Mouse (Mus musculus) neural tube, embryonic 11.5 days (tissue): ENCODE results near the gene Pdlim1. TPM values are rescaled to one million over a fixed set of nuclear protein-coding genes. Genes with fewer than 3 reads are reported as not detected.

Source experiments
- ATAC-seq: fragments of 200-750 bp; cut with Nextera tagmentation; 2 replicates; pipeline ENCODE4 v1.8.0; 2017; ENCODE audit warnings: moderate number of reproducible peaks, mild to moderate bottlenecking, moderate TSS enrichment, moderate library complexity; ENCODE audit not compliant: insufficient read depth, low FRiP score, low TSS enrichment
- DNase-seq: peaks from one replicate; pipeline ENCODE4 v3.0.0-alpha.2; 2015; ENCODE audit warnings: low spot score
- H3K27ac ChIP-seq: fragments of 300-500 bp; sonication (generic); 2 replicates; pipeline ENCODE4 v1.5.1; 2014; ENCODE audit warnings: low read depth, mild to moderate bottlenecking, low read length
- H3K27me3 ChIP-seq: fragments of 300-500 bp; sonication (generic); 2 replicates; pipeline ENCODE4 v1.6.1; 2014; ENCODE audit warnings: mild to moderate bottlenecking, low read length, mixed read lengths; ENCODE audit not compliant: control insufficient read depth, insufficient read depth
- H3K36me3 ChIP-seq: fragments of 300-500 bp; sonication (generic); 2 replicates; pipeline ENCODE4 v1.6.1; 2014; ENCODE audit warnings: mild to moderate bottlenecking, low read length, moderate library complexity, mixed read lengths; ENCODE audit not compliant: control insufficient read depth, insufficient read depth
- H3K4me1 ChIP-seq: fragments of 300-500 bp; sonication (generic); 2 replicates; pipeline ENCODE4 v1.6.1; 2014; ENCODE audit warnings: low read length, mixed read lengths; ENCODE audit not compliant: control insufficient read depth, insufficient read depth
- H3K4me2 ChIP-seq: fragments of 300-500 bp; sonication (generic); 2 replicates; pipeline ENCODE4 v1.6.1; 2014; ENCODE audit warnings: low read depth, mild to moderate bottlenecking, moderate library complexity
- H3K4me3 ChIP-seq: fragments of 300-500 bp; sonication (generic); 2 replicates; pipeline ENCODE4 v1.5.1; 2014; ENCODE audit warnings: low read depth, low read length
- H3K9ac ChIP-seq: fragments of 300-500 bp; sonication (generic); 2 replicates; pipeline ENCODE4 v1.6.1; 2014; ENCODE audit warnings: mild to moderate bottlenecking, low read length
- H3K9me3 ChIP-seq: fragments of 300-500 bp; sonication (generic); 2 replicates; pipeline ENCODE4 v1.6.1; 2016; ENCODE audit warnings: low read length; ENCODE audit not compliant: control insufficient read depth
- WGBS: fragments of 180-500 bp; shearing (Covaris S2); extraction: QIAGEN DNeasy Blood & Tissue Kit; methylation state at CpG from one replicate; pipeline ENCODE4 v1.1.7; 2014; 5-methylcytosine and 5-hydroxymethylcytosine counted together
- polyA plus RNA-seq: library from polyadenylated mRNA; unstranded; fragments of >200 nt; fragmentation: Nextera tagmentation; extraction: Ambion mirVana; gene quantifications from 2 replicates; pipeline ENCODE4 v1.2.1, GENCODE M21; 2014

Gene Pdlim1
- polyA plus RNA-seq, 1 experiment from 2014 or later: 143 TPM

DNA sequence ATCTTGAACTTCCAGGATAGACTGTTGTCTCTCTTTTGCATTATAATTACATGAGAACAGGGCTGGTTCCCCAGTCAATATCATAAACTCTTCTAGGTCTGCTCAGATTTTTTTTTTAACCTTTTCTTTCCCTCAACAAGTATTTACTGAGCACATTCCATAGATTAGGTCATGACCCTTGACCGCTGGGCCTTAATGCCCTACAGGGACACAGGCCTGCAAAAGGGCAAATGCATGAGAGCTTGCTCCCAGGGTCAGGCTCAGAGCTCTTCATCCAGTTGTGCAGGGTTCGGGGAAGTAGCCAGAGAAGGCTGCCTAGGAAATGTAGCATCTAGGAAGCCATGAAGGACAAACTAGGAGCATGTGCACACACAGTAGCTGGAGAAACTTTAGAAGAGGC is 35.0 kb upstream of the Pdlim1 start:
- no peak overlapping the region for H3K9ac ChIP-seq
- no peak for DNase-seq
- no peak overlapping the region for H3K4me2 ChIP-seq
- 66% methylated on average over 2 of the region's 2 CpGs for WGBS
- no peak overlapping the region for H3K4me3 ChIP-seq
- no peaks in the 10 kb centered on the region for H3K27me3 ChIP-seq
- no peaks in the 10 kb centered on the region for H3K9me3 ChIP-seq
- ATAC-seq: no peak
- no peak overlapping the region for H3K27ac ChIP-seq
- no peaks in the 10 kb centered on the region for H3K36me3 ChIP-seq
- H3K4me1 ChIP-seq: no peaks in the 10 kb centered on the region

DNA sequence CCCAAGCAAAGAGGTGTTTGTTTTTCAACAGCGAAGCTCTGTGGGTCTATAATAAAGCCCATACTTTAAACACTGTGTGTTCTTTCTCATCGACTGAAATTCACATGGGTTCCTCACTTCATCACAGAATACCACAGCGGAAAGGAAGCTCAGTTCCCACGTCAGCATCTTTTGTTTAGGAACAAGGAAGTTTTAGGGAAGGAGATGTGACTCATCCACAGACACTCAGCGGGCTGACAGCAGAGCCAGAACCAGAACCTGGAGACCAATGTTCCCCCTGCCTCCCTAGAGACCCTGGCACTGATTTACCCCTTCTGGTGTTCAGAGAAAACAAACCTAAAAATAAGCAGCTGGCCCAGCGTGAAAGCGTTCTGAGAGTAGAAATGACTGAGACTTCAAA is 33.8 kb upstream of the Pdlim1 start:
- no peaks in the 10 kb centered on the region for H3K27me3 ChIP-seq
- H3K4me3 ChIP-seq: no peak overlapping the region
- DNase-seq (no peak), ATAC-seq (no peak)
- no peak overlapping the region for H3K27ac ChIP-seq
- H3K9me3 ChIP-seq: no peaks in the 10 kb centered on the region
- WGBS: 82% methylated on average over 7 of the region's 7 CpGs
- no peak overlapping the region for H3K4me2 ChIP-seq
- H3K9ac ChIP-seq: no peak overlapping the region
- H3K4me1 ChIP-seq: no peaks in the 10 kb centered on the region
- H3K36me3 ChIP-seq: no peaks in the 10 kb centered on the region

DNA sequence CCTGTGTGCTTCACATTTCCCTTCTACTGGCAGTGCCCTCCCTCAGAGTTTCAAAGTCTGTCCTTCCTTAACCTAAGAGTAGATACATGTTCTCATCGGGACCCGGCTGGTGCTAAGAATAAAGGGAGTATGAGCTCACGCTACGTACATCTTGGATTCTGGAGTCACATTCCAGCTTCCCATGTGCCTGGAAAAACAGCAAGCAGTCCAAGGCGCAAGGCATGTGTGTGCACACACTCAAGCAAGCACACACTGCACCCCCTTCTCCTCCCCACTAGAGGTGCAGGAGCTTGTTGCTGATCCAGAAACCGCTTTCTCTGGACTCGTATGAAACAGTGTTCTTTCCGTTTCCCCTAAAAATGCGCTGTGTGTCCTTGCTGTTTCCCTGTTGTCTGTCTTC is 31.3 kb upstream of the Pdlim1 start:
- Histone ChIP-seq H3K4me2 (no peak overlapping the region), H3K9ac (no peak overlapping the region), H3K36me3 (no peaks in the 10 kb centered on the region), H3K27ac (no peak overlapping the region), H3K4me3 (no peak overlapping the region), H3K4me1 (no peaks in the 10 kb centered on the region), H3K27me3 (no peaks in the 10 kb centered on the region), H3K9me3 (no peaks in the 10 kb centered on the region)
- DNase-seq (no peak), ATAC-seq (no peak)
- 88% methylated on average over 9 of the region's 9 CpGs for WGBS

DNA sequence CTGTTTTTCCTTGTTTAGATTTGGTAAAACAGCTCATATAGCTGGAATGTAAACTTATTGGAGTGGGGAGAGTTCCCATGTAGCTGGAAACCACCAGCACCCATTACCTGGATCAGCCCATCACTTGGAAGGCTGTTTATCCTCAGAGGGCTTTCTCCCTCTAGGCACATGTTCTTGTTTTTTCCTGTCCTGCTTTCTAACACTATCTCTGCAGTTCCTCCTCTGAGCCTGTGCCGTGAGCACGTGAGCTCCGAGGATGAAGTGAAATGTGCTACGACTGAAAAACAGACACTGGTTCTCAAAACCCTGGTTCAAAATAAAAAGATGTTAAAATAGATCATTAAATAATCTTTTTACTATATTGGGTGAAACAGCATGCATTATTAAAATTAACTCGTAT is 30.8 kb upstream of the Pdlim1 start:
- H3K27ac ChIP-seq: no peak overlapping the region
- H3K4me1 ChIP-seq: no peaks in the 10 kb centered on the region
- no peaks in the 10 kb centered on the region for H3K27me3 ChIP-seq
- H3K9me3 ChIP-seq: no peaks in the 10 kb centered on the region
- DNase-seq (no peak), ATAC-seq (no peak)
- no peak overlapping the region for H3K4me2 ChIP-seq
- WGBS: 95% methylated on average over 5 of the region's 5 CpGs
- no peaks in the 10 kb centered on the region for H3K36me3 ChIP-seq
- H3K9ac ChIP-seq: no peak overlapping the region
- no peak overlapping the region for H3K4me3 ChIP-seq

DNA sequence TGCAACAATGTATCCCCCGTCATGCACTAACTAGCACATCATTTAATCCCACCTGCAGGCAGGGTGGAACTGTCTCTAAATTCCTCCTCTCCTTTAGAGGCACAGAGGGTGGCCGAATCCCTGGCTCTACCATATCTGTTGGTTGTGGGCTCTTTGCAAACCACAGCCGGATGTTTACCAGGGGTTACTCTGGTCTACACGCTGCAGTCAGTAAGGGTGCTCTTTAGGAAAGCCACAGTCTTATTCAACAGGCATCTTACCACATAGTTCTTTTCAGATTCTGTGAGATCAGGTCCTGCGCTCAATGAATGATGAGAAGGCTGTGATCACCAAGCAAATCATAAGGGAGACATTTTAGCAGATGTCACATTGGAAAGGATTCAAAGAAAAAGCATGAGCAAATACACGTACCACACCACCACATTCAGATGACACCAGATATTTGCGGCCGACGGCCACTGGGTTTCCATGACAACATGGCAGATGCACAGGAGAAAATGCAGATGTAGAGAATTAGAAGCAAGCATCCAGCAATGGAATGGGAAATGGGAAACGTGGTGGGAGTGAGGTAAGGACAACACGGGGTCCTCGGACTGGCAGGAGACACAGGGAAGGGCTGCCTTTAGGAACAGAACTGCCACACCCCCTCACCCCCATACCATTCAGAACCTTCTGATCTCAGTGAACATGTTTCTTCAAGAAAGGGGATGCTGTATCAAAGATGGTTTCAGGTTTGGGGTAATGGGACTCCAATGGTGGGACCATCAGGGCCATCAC is 28.5 kb upstream of the Pdlim1 start:
- DNase-seq (no peak), ATAC-seq (no peak)
- Histone ChIP-seq H3K4me1 (no peaks in the 10 kb centered on the region), H3K4me3 (no peak overlapping the region), H3K36me3 (no peaks in the 10 kb centered on the region), H3K9ac (no peak overlapping the region), H3K9me3 (no peaks in the 10 kb centered on the region), H3K4me2 (no peak overlapping the region), H3K27ac (no peak overlapping the region), H3K27me3 (no peaks in the 10 kb centered on the region)
- 82% methylated on average over 12 of the region's 12 CpGs for WGBS

DNA sequence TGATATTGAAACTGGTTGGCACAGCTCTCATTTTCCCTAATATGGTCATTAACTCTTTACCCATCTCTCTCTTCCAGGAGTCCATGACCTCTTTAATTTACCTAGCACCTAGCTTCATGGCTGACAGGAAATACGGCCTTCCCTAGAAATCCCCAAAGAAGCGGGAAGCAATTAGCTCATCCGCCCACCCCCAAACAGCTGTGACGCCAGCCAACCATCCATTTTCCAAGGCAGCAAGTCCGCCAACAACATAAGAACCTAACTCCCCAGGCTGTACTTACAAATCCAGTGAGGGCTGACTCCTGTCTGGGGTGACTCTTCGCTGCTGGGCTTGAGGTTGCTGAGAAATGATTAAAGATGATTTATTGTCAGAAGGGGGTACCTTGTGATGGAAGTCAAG is 27.5 kb upstream of the Pdlim1 start:
- Histone ChIP-seq H3K4me2 (no peak overlapping the region), H3K9me3 (no peaks in the 10 kb centered on the region), H3K36me3 (no peaks in the 10 kb centered on the region), H3K27me3 (no peaks in the 10 kb centered on the region), H3K4me3 (no peak overlapping the region), H3K4me1 (no peaks in the 10 kb centered on the region), H3K27ac (no peak overlapping the region), H3K9ac (no peak overlapping the region)
- WGBS: 65% methylated on average over 6 of the region's 6 CpGs
- ATAC-seq: no peak
- no peak for DNase-seq

DNA sequence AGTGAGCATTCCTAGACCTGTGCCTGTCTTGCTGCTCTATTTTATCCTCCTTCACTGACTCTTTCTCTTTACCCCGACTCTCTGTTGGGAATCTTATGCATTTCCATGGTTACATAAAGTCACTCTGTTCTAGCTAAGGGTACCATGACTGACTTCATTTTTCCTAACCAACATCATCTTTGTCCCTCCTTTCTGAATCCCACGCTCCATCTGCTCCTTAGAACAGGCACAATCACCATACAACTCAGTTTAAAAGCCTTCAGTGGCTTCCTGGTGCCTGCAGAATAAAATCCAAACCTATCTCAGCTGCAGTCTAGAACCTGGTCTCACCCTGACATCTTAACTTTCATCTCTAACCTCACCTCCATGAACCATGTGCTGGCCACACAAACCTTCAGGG is 26.9 kb upstream of the Pdlim1 start:
- Histone ChIP-seq H3K9me3 (no peaks in the 10 kb centered on the region), H3K36me3 (no peaks in the 10 kb centered on the region), H3K27ac (no peak overlapping the region), H3K4me2 (no peak overlapping the region), H3K4me1 (no peaks in the 10 kb centered on the region), H3K9ac (no peak overlapping the region), H3K27me3 (no peaks in the 10 kb centered on the region), H3K4me3 (no peak overlapping the region)
- 83% methylated on average over 2 of the region's 2 CpGs for WGBS
- ATAC-seq (no peak), DNase-seq (no peak)

DNA sequence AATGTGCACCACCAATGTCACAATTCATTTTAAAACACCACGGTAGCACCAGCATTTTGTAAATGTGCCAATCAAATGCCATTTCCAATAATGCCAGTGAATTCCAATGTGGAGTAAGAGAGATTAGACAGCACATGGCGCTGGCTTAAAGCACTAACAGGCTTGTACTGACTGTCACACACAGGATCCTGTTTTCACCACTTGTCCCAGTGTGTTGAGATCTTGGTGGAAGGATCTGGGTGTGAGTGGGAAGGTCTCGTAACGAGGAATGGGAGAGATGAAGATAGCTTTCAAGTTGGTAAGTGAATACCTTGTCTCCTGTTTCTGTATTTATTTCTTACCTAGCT is 26.1 kb upstream of the Pdlim1 start:
- 71% methylated on average over 4 of the region's 4 CpGs for WGBS
- no peak overlapping the region for H3K27ac ChIP-seq

DNA sequence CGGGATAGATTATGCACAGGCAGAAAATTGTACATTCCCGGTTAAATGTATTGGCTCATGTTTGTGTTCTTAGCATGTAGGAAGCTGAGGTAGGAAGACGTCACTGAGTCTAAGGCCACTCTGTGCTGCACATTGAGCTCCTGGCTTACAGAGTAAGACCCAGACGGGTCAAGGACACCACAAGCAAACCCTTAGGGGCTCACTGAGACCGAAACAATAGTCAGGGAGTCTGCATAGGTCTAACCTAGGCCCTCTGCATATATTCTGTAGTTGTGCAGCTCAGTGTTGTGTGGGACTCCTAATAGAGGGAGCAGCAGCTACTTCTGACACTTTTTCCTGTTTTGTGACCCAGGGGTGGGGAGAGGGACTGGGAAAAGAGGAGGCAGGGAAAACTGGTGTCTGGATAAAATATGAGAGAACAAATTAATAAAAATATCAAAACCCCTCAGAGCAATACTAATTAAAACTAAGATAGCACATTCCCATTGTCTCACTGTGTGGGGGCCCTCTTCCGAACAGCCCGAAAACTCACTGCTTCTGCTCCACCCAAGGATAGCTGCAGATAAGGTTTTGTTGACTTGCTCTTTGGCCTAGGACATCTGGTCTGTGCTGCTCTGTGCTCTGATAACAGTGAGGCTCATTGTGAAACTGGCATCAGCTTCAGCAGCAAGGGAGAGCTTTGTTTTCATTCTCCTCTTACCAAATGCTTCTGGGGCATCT is 25.6 kb upstream of the Pdlim1 start:
- no peak overlapping the region for H3K4me3 ChIP-seq
- ATAC-seq (no peak), DNase-seq (no peak)
- no peaks in the 10 kb centered on the region for H3K27me3 ChIP-seq
- H3K36me3 ChIP-seq: no peaks in the 10 kb centered on the region
- no peaks in the 10 kb centered on the region for H3K9me3 ChIP-seq
- H3K4me1 ChIP-seq: no peaks in the 10 kb centered on the region
- 70% methylated on average over 7 of the region's 7 CpGs for WGBS
- no peak overlapping the region for H3K27ac ChIP-seq
- H3K9ac ChIP-seq: no peak overlapping the region
- H3K4me2 ChIP-seq: no peak overlapping the region

More for the DNA sequence above, 26.1 kb upstream of the Pdlim1 start:
- DNase-seq: no peak
- Histone ChIP-seq H3K4me1 (no peaks in the 10 kb centered on the region), H3K9me3 (no peaks in the 10 kb centered on the region), H3K9ac (no peak overlapping the region), H3K27me3 (no peaks in the 10 kb centered on the region), H3K4me2 (no peak overlapping the region), H3K36me3 (no peaks in the 10 kb centered on the region), H3K4me3 (no peak overlapping the region)
- ATAC-seq: no peak
